Mouse (Mus musculus): ENCODE data around the gene Pitpnc1. TPM values are rescaled to one million over a fixed set of nuclear protein-coding genes. Genes with fewer than 3 reads are reported as not detected.
A peak's percentile ranks its signal among the peaks of the same experiment; 100 is the strongest.

The Pitpnc1 gene
- polyA plus RNA-seq, 1 experiment = 11.3 TPM

- TF ChIP-seq CTCF (IDR thresholded peaks at IDR 0.05; ENCODE audit: borderline replicate concordance, control insufficient read depth, extremely low read depth, insufficient read depth, low read length, poor library complexity) (no peak), POLR2A (IDR thresholded peaks at IDR 0.05; ENCODE audit: control insufficient read depth, extremely low read depth, insufficient read depth, low read length, poor library complexity) (no peak)
- no peaks in the 10 kb centered on the region for H3K36me3 ChIP-seq (ENCODE audit: control insufficient read depth, insufficient read depth, low read length)
- no peak overlapping the region for H3K27ac ChIP-seq (ENCODE audit: control insufficient read depth, insufficient read depth, low read length)
- H3K4me1 ChIP-seq (replicated peaks; ENCODE audit: control insufficient read depth, insufficient read depth, low read length) = no peaks in the 10 kb centered on the region
- WGBS = 95% methylated on average over 9 of the region's 9 CpGs
- no peak overlapping the region for H3K4me3 ChIP-seq (ENCODE audit: control insufficient read depth, insufficient read depth, low read length)
- DNase-seq = no peak
- H3K27me3 ChIP-seq (ENCODE audit: control insufficient read depth, insufficient read depth, low read length) = no peaks in the 10 kb centered on the region
These were observed 196.3 kb downstream of the Pitpnc1 start for GRCm38 (mm10) chr11:107274206-107274605.

- Histone ChIP-seq H3K4me1 (replicated peaks; ENCODE audit: control insufficient read depth, insufficient read depth, low read length) (no peaks in the 10 kb centered on the region), H3K27ac (ENCODE audit: control insufficient read depth, insufficient read depth, low read length) (no peak overlapping the region)
- 94% methylated on average over 11 of the region's 11 CpGs for WGBS
These were observed 198.0 kb downstream of the Pitpnc1 start for GRCm38 (mm10) chr11:107272351-107272975.

GRCm38 (mm10) chr11:107270564-107270963, 199.9 kb downstream of the Pitpnc1 start:
- Histone ChIP-seq H3K4me1 (replicated peaks; ENCODE audit: control insufficient read depth, insufficient read depth, low read length) (no peaks in the 10 kb centered on the region), H3K27me3 (ENCODE audit: control insufficient read depth, insufficient read depth, low read length) (no peaks in the 10 kb centered on the region), H3K27ac (ENCODE audit: control insufficient read depth, insufficient read depth, low read length) (no peak overlapping the region), H3K4me3 (ENCODE audit: control insufficient read depth, insufficient read depth, low read length) (no peak overlapping the region), H3K36me3 (ENCODE audit: control insufficient read depth, insufficient read depth, low read length) (no peaks in the 10 kb centered on the region)
- WGBS = 97% methylated on average over 9 of the region's 9 CpGs
- DNase-seq = no peak
- no peak for TF ChIP-seq CTCF (IDR thresholded peaks at IDR 0.05; ENCODE audit: borderline replicate concordance, control insufficient read depth, extremely low read depth, insufficient read depth, low read length, poor library complexity)
- no peak for TF ChIP-seq POLR2A (IDR thresholded peaks at IDR 0.05; ENCODE audit: control insufficient read depth, extremely low read depth, insufficient read depth, low read length, poor library complexity)

More at GRCm38 (mm10) chr11:107272351-107272975, 198.0 kb downstream of the Pitpnc1 start:
- DNase-seq = no peak
- no peaks in the 10 kb centered on the region for H3K27me3 ChIP-seq (ENCODE audit: control insufficient read depth, insufficient read depth, low read length)
- H3K36me3 ChIP-seq (ENCODE audit: control insufficient read depth, insufficient read depth, low read length) = no peaks in the 10 kb centered on the region
- H3K4me3 ChIP-seq (ENCODE audit: control insufficient read depth, insufficient read depth, low read length) = no peak overlapping the region
- TF ChIP-seq CTCF (IDR thresholded peaks at IDR 0.05; ENCODE audit: borderline replicate concordance, control insufficient read depth, extremely low read depth, insufficient read depth, low read length, poor library complexity) = no peak
- no peak for TF ChIP-seq POLR2A (IDR thresholded peaks at IDR 0.05; ENCODE audit: control insufficient read depth, extremely low read depth, insufficient read depth, low read length, poor library complexity)

GRCm38 (mm10) chr11:107267522-107267921, 203.0 kb downstream of the Pitpnc1 start:
- H3K36me3 ChIP-seq (ENCODE audit: control insufficient read depth, insufficient read depth, low read length) = no peaks in the 10 kb centered on the region
- no peak overlapping the region for H3K4me3 ChIP-seq (ENCODE audit: control insufficient read depth, insufficient read depth, low read length)
- H3K4me1 ChIP-seq (replicated peaks; ENCODE audit: control insufficient read depth, insufficient read depth, low read length) = no peaks in the 10 kb centered on the region
- peak; percentile 8 for DNase-seq
- H3K27ac ChIP-seq (ENCODE audit: control insufficient read depth, insufficient read depth, low read length) = no peak overlapping the region
- no peaks in the 10 kb centered on the region for H3K27me3 ChIP-seq (ENCODE audit: control insufficient read depth, insufficient read depth, low read length)
- WGBS = 100% methylated on average over 3 of the region's 3 CpGs
- TF ChIP-seq POLR2A (IDR thresholded peaks at IDR 0.05; ENCODE audit: control insufficient read depth, extremely low read depth, insufficient read depth, low read length, poor library complexity) (no peak), CTCF (IDR thresholded peaks at IDR 0.05; ENCODE audit: borderline replicate concordance, control insufficient read depth, extremely low read depth, insufficient read depth, low read length, poor library complexity) (no peak)

GRCm38 (mm10) chr11:107265861-107266260, 204.6 kb downstream of the Pitpnc1 start:
- 95% methylated on average over 4 of the region's 4 CpGs for WGBS

GRCm38 (mm10) chr11:107264889-107265615, 205.4 kb downstream of the Pitpnc1 start:
- Histone ChIP-seq H3K36me3 (ENCODE audit: control insufficient read depth, insufficient read depth, low read length) (no peaks in the 10 kb centered on the region), H3K27me3 (ENCODE audit: control insufficient read depth, insufficient read depth, low read length) (no peaks in the 10 kb centered on the region), H3K4me3 (ENCODE audit: control insufficient read depth, insufficient read depth, low read length) (no peak overlapping the region), H3K27ac (ENCODE audit: control insufficient read depth, insufficient read depth, low read length) (no peak overlapping the region), H3K4me1 (replicated peaks; ENCODE audit: control insufficient read depth, insufficient read depth, low read length) (no peaks in the 10 kb centered on the region)
- no peak for DNase-seq
- 95% methylated on average over 20 of the region's 20 CpGs for WGBS
- TF ChIP-seq CTCF (IDR thresholded peaks at IDR 0.05; ENCODE audit: borderline replicate concordance, control insufficient read depth, extremely low read depth, insufficient read depth, low read length, poor library complexity) = no peak
- TF ChIP-seq POLR2A (IDR thresholded peaks at IDR 0.05; ENCODE audit: control insufficient read depth, extremely low read depth, insufficient read depth, low read length, poor library complexity) = no peak

More at GRCm38 (mm10) chr11:107265861-107266260, 204.6 kb downstream of the Pitpnc1 start:
- H3K4me3 ChIP-seq (ENCODE audit: control insufficient read depth, insufficient read depth, low read length) = no peak overlapping the region
- H3K4me1 ChIP-seq (replicated peaks; ENCODE audit: control insufficient read depth, insufficient read depth, low read length) = no peaks in the 10 kb centered on the region
- TF ChIP-seq CTCF (IDR thresholded peaks at IDR 0.05; ENCODE audit: borderline replicate concordance, control insufficient read depth, extremely low read depth, insufficient read depth, low read length, poor library complexity) (no peak), POLR2A (IDR thresholded peaks at IDR 0.05; ENCODE audit: control insufficient read depth, extremely low read depth, insufficient read depth, low read length, poor library complexity) (no peak)
- DNase-seq = no peak
- no peaks in the 10 kb centered on the region for H3K27me3 ChIP-seq (ENCODE audit: control insufficient read depth, insufficient read depth, low read length)
- H3K27ac ChIP-seq (ENCODE audit: control insufficient read depth, insufficient read depth, low read length) = no peak overlapping the region
- no peaks in the 10 kb centered on the region for H3K36me3 ChIP-seq (ENCODE audit: control insufficient read depth, insufficient read depth, low read length)

Data from thymus, adult 2 months (tissue).